Mouse (Mus musculus): ENCODE results near the gene Kdm2a. TPM values are rescaled to one million over a fixed set of nuclear protein-coding genes. Genes with fewer than 3 reads are reported as not detected.

Kdm2a gene
- polyA plus RNA-seq, 1 experiment = 51.6 TPM

GRCm38 (mm10) chr19:4385026-4385425, 13.1 kb downstream of the Kdm2a start:
- no peak for TF ChIP-seq GATA1 (IDR thresholded peaks at IDR 0.05; ENCODE audit: low read length)

DNA sequence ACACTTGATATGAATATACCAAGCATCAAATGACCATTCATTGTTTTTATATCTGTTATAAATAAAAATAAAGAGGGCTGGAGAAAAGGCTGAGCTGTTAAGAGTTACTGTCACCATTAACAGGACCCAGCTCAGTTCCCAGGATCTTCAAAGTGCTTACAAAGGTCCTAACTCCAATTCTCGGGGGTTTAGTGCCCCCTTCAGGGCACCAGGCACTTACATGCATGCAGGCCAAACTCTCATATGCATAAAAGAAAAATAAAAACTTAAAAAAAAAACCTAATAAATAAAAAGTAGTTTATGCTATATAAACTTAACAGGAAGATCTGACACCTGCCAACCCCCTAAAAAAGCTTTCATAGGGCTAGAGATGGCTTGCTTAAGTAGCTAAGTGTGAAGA, 13.8 kb downstream of the Kdm2a start:
- TF ChIP-seq GATA1 (IDR thresholded peaks at IDR 0.05; ENCODE audit: low read length) = no peak

DNA sequence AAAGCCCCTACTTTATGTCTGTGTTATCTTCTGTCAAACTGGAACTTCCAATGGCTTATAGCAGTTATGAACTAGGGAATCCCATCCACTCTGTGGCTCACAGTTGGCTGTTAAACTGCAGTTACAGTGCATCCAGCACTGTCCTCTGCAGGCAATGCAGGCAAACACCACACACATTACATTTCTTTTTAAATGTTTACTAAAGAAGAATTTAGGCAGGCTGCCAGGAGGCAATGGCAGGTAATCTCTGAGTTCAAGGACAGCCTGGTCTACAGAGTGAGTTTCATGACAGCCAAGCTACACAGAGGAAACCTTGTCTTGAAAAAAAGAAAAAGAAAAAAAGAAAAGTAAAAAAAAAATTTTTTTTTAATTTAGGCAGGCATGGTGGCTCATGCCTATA, 14.8 kb downstream of the Kdm2a start:
- TF ChIP-seq GATA1 (IDR thresholded peaks at IDR 0.05; ENCODE audit: low read length) = no peak

DNA sequence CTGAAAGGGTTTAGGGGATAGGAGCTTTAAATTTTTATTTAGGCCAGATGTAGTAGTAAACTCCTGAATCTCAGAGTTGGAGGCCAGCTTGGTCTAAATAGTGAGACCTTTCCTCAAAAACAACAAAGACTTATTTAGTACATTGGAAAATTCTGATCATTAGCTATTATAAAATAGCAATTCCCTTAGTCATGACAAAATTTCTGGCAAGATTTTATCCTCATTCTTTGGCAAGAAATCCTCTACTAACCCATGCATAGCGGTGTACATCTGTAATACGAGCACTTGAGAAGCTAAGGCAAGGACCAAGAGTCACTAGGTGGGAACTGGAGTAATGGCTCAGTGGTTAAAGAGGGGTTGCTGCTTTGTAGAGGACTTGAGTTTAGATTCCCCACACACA, 27.4 kb downstream of the Kdm2a start:
- no peak for TF ChIP-seq GATA1 (IDR thresholded peaks at IDR 0.05; ENCODE audit: low read length)

DNA sequence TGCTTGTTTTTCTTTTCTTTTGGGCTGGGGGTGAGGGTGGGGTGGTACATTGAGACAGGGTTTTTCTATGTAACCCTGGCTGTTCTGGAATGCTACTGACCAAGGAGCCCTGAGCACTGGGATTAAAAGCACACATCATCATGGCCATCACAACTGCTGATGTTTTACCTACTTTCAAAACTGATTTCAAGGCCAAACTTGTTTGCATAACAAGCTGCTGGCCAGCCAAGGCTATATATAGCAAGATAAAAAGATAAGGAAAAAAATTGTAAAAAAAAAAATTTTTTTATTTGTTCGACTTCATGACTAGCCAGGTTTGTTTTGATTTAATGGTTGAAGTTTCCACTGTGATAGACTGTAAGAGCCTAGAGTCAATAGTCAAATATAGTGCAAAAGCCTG, 27.8 kb downstream of the Kdm2a start:
- TF ChIP-seq GATA1 (IDR thresholded peaks at IDR 0.05; ENCODE audit: low read length) = no peak

- TF ChIP-seq GATA1 (IDR thresholded peaks at IDR 0.05; ENCODE audit: low read length) = no peak
Observed at GRCm38 (mm10) chr19:4349455-4349854, 48.6 kb downstream of the Kdm2a start.

- no peak for TF ChIP-seq GATA1 (IDR thresholded peaks at IDR 0.05; ENCODE audit: low read length)
Observed at GRCm38 (mm10) chr19:4346479-4346878, 51.6 kb downstream of the Kdm2a start.

- TF ChIP-seq GATA1 (IDR thresholded peaks at IDR 0.05; ENCODE audit: low read length) = no peak
Observed at GRCm38 (mm10) chr19:4338162-4338561, 59.9 kb downstream of the Kdm2a start.

GRCm38 (mm10) chr19:4333791-4334190, 64.3 kb downstream of the Kdm2a start:
- TF ChIP-seq GATA1 (IDR thresholded peaks at IDR 0.05; ENCODE audit: low read length) = no peak

GRCm38 (mm10) chr19:4333100-4333775, 64.8 kb downstream of the Kdm2a start:
- TF ChIP-seq GATA1 (IDR thresholded peaks at IDR 0.05; ENCODE audit: low read length) = no peak

DNA sequence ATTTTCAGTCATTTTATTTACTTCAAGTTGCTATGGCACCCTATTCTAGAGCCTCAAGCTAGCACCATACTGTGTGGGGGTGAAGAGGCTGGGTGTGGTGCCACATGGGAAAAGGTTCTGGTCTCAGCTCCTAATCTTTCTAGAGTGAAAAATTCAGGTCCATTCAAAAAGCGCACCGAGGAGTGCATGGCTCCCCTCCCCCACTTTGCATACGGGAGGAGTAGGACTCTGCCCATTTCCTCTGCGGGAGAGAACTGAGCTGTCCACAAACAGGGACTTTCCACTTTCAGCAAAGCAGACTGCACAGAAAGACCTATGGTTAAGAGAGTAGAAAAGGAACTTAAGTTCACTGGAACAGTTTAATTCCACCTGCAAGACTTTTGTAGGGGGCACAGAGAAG, 65.4 kb downstream of the Kdm2a start:
- TF ChIP-seq GATA1 (IDR thresholded peaks at IDR 0.05; ENCODE audit: low read length) = no peak

DNA sequence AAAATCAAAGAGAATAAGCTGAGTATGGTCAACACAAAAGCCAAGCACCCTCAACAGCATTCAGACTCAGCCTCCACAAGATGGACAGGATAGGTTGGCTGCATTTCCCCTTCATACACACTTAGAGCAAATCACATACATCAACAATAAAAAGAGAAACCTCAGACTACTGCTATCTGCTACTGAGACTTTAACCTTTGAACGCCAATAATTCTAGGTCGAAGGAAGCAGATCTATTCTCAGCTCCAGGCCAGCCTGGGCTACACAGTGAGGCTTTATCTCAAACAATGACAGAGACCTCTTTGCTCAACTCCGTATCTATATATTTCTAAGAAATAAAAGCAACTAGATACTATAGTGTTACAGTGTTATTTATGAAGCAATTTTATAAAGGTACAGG, 66.8 kb downstream of the Kdm2a start:
- TF ChIP-seq GATA1 (IDR thresholded peaks at IDR 0.05; ENCODE audit: low read length) = no peak

DNA sequence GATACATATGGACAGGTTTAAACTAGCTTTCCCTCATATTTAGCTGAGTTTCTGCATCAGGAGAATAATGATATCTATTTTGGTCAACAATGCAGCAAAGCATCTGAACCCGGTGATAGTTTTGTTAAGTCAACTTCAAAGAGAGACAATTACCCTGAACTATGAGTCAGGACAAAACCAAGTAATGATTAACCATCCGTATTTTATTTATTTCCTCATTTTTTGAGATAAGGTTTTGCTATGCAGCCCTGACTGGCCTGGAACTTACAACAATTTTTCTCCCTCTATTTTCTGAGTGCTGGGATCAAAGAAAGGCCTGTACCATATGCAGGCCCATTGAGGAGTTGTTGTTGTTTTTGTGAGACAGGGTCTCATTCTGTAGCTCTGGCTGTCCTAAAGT, 67.5 kb downstream of the Kdm2a start:
- no peak for TF ChIP-seq GATA1 (IDR thresholded peaks at IDR 0.05; ENCODE audit: low read length)

DNA sequence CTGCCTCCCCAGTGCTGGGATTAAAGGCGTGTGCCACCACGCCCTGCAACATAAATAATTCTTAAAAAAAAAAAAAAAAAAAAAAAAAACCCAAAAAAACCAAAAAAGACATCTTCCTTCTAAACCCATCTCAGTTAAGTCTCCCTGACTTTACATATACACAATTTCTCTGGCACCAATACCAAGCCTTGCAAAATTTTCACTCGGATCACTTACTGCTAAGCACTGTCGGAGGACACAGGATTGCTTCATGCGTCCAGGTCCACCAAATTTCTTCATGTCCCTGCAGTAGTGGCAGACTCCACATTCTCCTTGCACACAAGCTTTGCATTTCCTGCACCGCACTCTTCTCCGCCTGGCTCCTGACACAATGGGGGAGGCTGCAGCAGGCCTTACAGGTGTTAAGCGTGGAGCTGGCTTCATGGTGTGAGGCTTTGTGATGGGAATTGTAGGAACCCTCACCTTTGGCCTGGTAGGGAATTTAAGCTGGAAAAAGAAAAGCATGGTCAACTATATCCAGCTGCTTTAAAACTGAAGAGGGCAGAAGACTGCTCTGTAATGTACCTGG, 69.3 kb downstream of the Kdm2a start:
- no peak for TF ChIP-seq GATA1 (IDR thresholded peaks at IDR 0.05; ENCODE audit: low read length)

- no peak for TF ChIP-seq GATA1 (IDR thresholded peaks at IDR 0.05; ENCODE audit: low read length)
Observed at GRCm38 (mm10) chr19:4326881-4327280, 71.2 kb downstream of the Kdm2a start.

DNA sequence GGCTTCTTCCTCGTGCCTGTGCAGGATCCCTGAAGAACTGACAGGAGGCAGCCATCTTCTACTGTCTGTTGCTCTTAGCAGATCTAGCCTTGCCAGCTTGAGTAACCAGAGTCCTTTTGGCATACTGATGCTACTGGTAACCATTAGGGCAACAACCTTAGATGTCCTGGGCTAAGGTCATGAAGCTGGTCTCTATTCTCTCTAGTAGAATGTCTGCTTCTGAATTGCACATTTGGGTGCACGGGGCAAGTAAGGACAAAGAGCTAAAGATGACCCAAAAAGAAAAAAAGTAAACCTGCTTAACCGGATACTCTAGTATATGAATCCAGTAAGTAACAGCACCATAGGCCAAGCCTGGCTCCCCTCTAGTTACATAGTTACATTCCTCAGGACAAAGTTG, 72.0 kb downstream of the Kdm2a start:
- no peak for TF ChIP-seq GATA1 (IDR thresholded peaks at IDR 0.05; ENCODE audit: low read length)

DNA sequence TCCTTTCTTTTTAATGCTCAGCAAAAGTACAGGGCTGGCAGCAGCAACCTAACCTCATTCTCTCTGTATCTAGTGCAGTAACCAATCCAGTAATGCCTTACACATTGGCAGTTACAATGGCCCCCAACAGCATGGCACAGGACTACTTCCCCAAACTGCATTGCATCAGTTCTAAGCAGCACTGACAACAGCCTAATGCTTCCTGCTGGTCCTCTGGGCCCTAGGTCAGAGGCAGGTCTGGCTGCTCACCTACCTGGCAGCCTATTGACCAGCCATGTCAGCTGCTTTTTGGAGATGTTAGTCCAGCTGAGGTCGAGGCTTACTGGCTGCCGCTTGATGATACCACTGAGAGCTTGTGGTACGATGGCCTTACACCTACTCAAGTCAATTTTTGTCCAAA, 76.0 kb downstream of the Kdm2a start:
- TF ChIP-seq GATA1 (IDR thresholded peaks at IDR 0.05; ENCODE audit: low read length) = no peak

DNA sequence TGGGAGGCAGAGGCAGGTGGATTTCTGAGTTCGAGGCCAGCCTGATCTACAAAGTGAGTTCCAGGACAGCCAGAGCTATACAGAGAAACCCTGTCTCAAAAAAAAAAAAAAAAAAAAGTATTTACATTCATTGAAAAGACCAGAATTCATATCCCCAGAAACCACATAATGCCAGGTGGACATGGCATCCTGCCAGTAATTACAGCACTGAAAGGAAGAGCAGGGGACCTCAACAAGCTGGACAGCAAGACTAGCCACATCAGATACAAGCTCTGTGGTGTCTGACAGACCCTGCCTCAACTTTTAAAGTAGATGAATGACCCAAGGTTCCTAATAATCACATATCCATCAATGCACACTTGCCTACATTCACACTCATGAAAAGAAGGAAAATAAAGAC, 76.5 kb downstream of the Kdm2a start:
- TF ChIP-seq GATA1 (IDR thresholded peaks at IDR 0.05; ENCODE audit: low read length) = no peak

Data from G1E-ER4 (cell line).